Mouse (Mus musculus): ENCODE measurements around the gene Sema4a. TPM values are rescaled to one million over a fixed set of nuclear protein-coding genes. Genes with fewer than 3 reads are reported as not detected.
A peak's percentile ranks its signal among the peaks of the same experiment; 100 is the strongest.

Gene Sema4a
- polyA plus RNA-seq, 1 experiment from 2014 or later, result 32.6 TPM

GRCm38 (mm10) chr3:88503505-88503863 is 42.5 kb upstream of the Sema4a start:
- 24% methylated on average over 4 of the region's 4 CpGs for WGBS
- Histone ChIP-seq H3K4me2 (ENCODE audit: low read length) (peak overlapping the region; percentile 98), H3K9me3 (replicated peaks; ENCODE audit: low read length) (no peaks in the 10 kb centered on the region), H3K27me3 (ENCODE audit: insufficient read depth, low read length) (no peaks in the 10 kb centered on the region), H3K4me3 (replicated peaks; ENCODE audit: low read depth, low read length) (peak overlapping the region; percentile 69; the same call in 1 of the 2 replicates), H3K36me3 (ENCODE audit: insufficient read depth, low read length) (no peaks in the 10 kb centered on the region), H3K9ac (ENCODE audit: low read depth, low read length) (no peak overlapping the region; the same call in 1 of the 2 replicates), H3K27ac (peak overlapping the region; percentile 87; the same call in 1 of the 2 replicates), H3K4me1 (replicated peaks; ENCODE audit: insufficient read depth, low read length) (peaks cover 26% of the 10 kb centered on the region)
- ATAC-seq (replicated peaks; ENCODE audit: low FRiP score, low read depth) (peak; percentile 26), DNase-seq (ENCODE audit: low spot score) (no peak)
- TF ChIP-seq CTCF (IDR thresholded peaks at IDR 0.05; ENCODE audit: low read depth), result no peak

DNA sequence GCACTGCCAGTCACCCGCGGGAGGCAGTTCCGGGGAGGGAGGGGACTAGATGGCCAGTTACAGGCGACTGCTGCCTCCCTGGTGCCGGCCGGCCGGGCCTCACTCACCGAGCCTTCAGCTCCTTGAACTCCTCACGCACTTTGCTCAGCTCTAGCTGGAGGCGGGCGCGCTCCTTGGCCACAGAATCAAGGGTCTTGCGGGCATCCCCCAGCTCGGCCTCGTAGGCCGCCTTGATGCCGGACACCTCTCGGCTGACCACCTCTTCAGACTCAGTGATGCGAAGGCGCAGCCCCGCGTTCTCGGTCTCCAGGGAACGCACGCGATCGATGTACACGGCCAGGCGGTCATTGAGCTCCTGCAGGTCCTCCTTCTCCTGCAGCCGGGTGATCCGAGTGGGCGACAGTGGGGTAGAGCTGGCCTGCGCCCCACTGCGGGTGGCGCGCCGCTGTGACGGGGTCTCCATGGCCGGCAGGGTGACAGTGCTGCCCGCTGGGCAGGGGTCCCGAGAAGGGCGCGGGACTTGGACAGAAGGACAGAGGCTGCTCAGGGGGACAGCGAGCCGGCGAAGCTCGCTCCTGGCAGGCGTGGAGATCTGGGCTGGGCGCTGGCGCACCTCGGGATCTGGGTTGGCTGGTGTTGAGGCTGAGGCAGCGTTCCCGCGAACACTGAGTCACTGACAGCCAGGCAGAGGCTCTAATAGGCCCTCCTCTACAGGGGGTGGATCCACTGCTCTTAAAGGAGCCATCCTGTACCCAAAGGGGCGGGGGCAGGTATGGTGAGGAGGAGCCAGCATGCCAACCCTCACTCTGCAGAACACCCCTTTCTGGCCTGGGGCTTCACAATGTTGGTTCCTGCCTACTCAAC is 41.9 kb upstream of the Sema4a start:
- no peaks in the 10 kb centered on the region for H3K36me3 ChIP-seq (ENCODE audit: insufficient read depth, low read length)
- H3K4me2 ChIP-seq (ENCODE audit: low read length), result peak overlapping the region; percentile 98
- peak overlapping the region; percentile 87 for H3K27ac ChIP-seq
- DNase-seq (ENCODE audit: low spot score), result peak; percentile 93
- peak overlapping the region; percentile 85 for H3K9ac ChIP-seq (ENCODE audit: low read depth, low read length)
- peak; percentile 90 for ATAC-seq (replicated peaks; ENCODE audit: low FRiP score, low read depth)
- no peaks in the 10 kb centered on the region for H3K27me3 ChIP-seq (ENCODE audit: insufficient read depth, low read length)
- H3K4me3 ChIP-seq (replicated peaks; ENCODE audit: low read depth, low read length), result peak overlapping the region; percentile 69
- no peaks in the 10 kb centered on the region for H3K9me3 ChIP-seq (replicated peaks; ENCODE audit: low read length)
- 1% methylated on average over 55 of the region's 55 CpGs for WGBS
- TF ChIP-seq CTCF (IDR thresholded peaks at IDR 0.05; ENCODE audit: low read depth), result no peak
- peaks cover 26% of the 10 kb centered on the region for H3K4me1 ChIP-seq (replicated peaks; ENCODE audit: insufficient read depth, low read length)

GRCm38 (mm10) chr3:88502031-88502571 is 41.1 kb upstream of the Sema4a start:
- 12% methylated on average over 11 of the region's 11 CpGs for WGBS
- Histone ChIP-seq H3K27ac (peak overlapping the region; percentile 87), H3K9me3 (replicated peaks; ENCODE audit: low read length) (no peaks in the 10 kb centered on the region), H3K9ac (ENCODE audit: low read depth, low read length) (peak overlapping the region; percentile 85), H3K4me2 (ENCODE audit: low read length) (peak overlapping the region; percentile 98), H3K4me1 (replicated peaks; ENCODE audit: insufficient read depth, low read length) (peaks cover 26% of the 10 kb centered on the region), H3K36me3 (ENCODE audit: insufficient read depth, low read length) (no peaks in the 10 kb centered on the region), H3K27me3 (ENCODE audit: insufficient read depth, low read length) (no peaks in the 10 kb centered on the region), H3K4me3 (replicated peaks; ENCODE audit: low read depth, low read length) (peak overlapping the region; percentile 69)
- peak; percentile 5; the same call in 1 of the 2 replicates for ATAC-seq (replicated peaks; ENCODE audit: low FRiP score, low read depth)
- DNase-seq (ENCODE audit: low spot score), result peak; percentile 69
- TF ChIP-seq CTCF (IDR thresholded peaks at IDR 0.05; ENCODE audit: low read depth), result no peak

- H3K27ac ChIP-seq, result peak overlapping the region; percentile 87
- no peaks in the 10 kb centered on the region for H3K27me3 ChIP-seq (ENCODE audit: insufficient read depth, low read length)
- no peaks in the 10 kb centered on the region for H3K9me3 ChIP-seq (replicated peaks; ENCODE audit: low read length)
- H3K36me3 ChIP-seq (ENCODE audit: insufficient read depth, low read length), result no peaks in the 10 kb centered on the region
- 56% methylated on average over 6 of the region's 6 CpGs for WGBS
- DNase-seq (ENCODE audit: low spot score), result no peak
- TF ChIP-seq CTCF (IDR thresholded peaks at IDR 0.05; ENCODE audit: low read depth), result no peak
- peak overlapping the region; percentile 85; the same call in 1 of the 2 replicates for H3K9ac ChIP-seq (ENCODE audit: low read depth, low read length)
- peaks cover 26% of the 10 kb centered on the region for H3K4me1 ChIP-seq (replicated peaks; ENCODE audit: insufficient read depth, low read length)
- ATAC-seq (replicated peaks; ENCODE audit: low FRiP score, low read depth), result no peak
- peak overlapping the region; percentile 69 for H3K4me3 ChIP-seq (replicated peaks; ENCODE audit: low read depth, low read length)
- H3K4me2 ChIP-seq (ENCODE audit: low read length), result peak overlapping the region; percentile 98
Measured at GRCm38 (mm10) chr3:88501366-88502030, 40.5 kb upstream of the Sema4a start.

GRCm38 (mm10) chr3:88500655-88501365 is 39.8 kb upstream of the Sema4a start:
- ATAC-seq (replicated peaks; ENCODE audit: low FRiP score, low read depth) (no peak), DNase-seq (ENCODE audit: low spot score) (no peak)
- H3K4me1 ChIP-seq (replicated peaks; ENCODE audit: insufficient read depth, low read length), result peaks cover 27% of the 10 kb centered on the region
- WGBS, result 46% methylated on average over 4 of the region's 4 CpGs
- peak overlapping the region; percentile 98 for H3K4me2 ChIP-seq (ENCODE audit: low read length)
- peak overlapping the region; percentile 69; the same call in 1 of the 2 replicates for H3K4me3 ChIP-seq (replicated peaks; ENCODE audit: low read depth, low read length)
- no peak overlapping the region for H3K9ac ChIP-seq (ENCODE audit: low read depth, low read length)
- H3K9me3 ChIP-seq (replicated peaks; ENCODE audit: low read length), result no peaks in the 10 kb centered on the region
- H3K27ac ChIP-seq, result no peak overlapping the region
- no peaks in the 10 kb centered on the region for H3K36me3 ChIP-seq (ENCODE audit: insufficient read depth, low read length)
- TF ChIP-seq CTCF (IDR thresholded peaks at IDR 0.05; ENCODE audit: low read depth), result no peak
- no peaks in the 10 kb centered on the region for H3K27me3 ChIP-seq (ENCODE audit: insufficient read depth, low read length)

Measured in kidney, postnatal 0 days (tissue).